Mouse (Mus musculus) embryonic facial prominence, embryonic 15.5 days (tissue): ENCODE results near the gene Hoxa5. TPM values are rescaled to one million over a fixed set of nuclear protein-coding genes. Genes with fewer than 3 reads are reported as not detected.

Experiments used
- ATAC-seq: fragments of 200-750 bp; cut with Nextera tagmentation; 2 replicates; pipeline ENCODE4 v1.8.0; 2017; ENCODE audit warnings: low read depth, moderate TSS enrichment; ENCODE audit not compliant: insufficient number of reproducible peaks, low FRiP score, low TSS enrichment
- H3K27ac ChIP-seq: fragments of 300-500 bp; sonication (generic); replicated peaks from 2 replicates; pipeline ENCODE4 v1.5.1; 2015; ENCODE audit warnings: mild to moderate bottlenecking, inconsistent platforms
- H3K27me3 ChIP-seq: fragments of 300-500 bp; sonication (generic); 2 replicates; pipeline ENCODE4 v1.6.1; 2015; ENCODE audit warnings: inconsistent platforms
- H3K36me3 ChIP-seq: fragments of 300-500 bp; sonication (generic); 2 replicates; pipeline ENCODE4 v1.6.1; 2015; ENCODE audit warnings: mild to moderate bottlenecking, inconsistent platforms
- H3K4me1 ChIP-seq: fragments of 300-500 bp; sonication (generic); 2 replicates; pipeline ENCODE4 v1.6.1; 2015; ENCODE audit warnings: inconsistent platforms
- H3K4me2 ChIP-seq: fragments of 300-500 bp; sonication (generic); replicated peaks from 2 replicates; pipeline ENCODE4 v1.6.1; 2015; ENCODE audit warnings: mild to moderate bottlenecking, inconsistent platforms
- H3K4me3 ChIP-seq: fragments of 300-500 bp; sonication (generic); replicated peaks from 2 replicates; pipeline ENCODE4 v1.5.1; 2015; ENCODE audit warnings: mild to moderate bottlenecking, inconsistent platforms
- H3K9ac ChIP-seq: fragments of 300-500 bp; sonication (generic); 2 replicates; pipeline ENCODE4 v1.6.1; 2015; ENCODE audit warnings: inconsistent platforms
- H3K9me3 ChIP-seq: fragments of 300-500 bp; sonication (generic); replicated peaks from 2 replicates; pipeline ENCODE4 v1.6.1; 2016; ENCODE audit warnings: inconsistent platforms
- WGBS: fragments of 180-500 bp; shearing (Covaris S2); methylation state at CpG from one replicate; pipeline ENCODE4 v1.1.7; 2015; 5-methylcytosine and 5-hydroxymethylcytosine counted together
- polyA plus RNA-seq: library from polyadenylated mRNA; unstranded; fragments of >200 nt; fragmentation: Nextera tagmentation; extraction: Ambion mirVana; gene quantifications from 2 replicates; pipeline ENCODE4 v1.2.1, GENCODE M21; 2015

Hoxa5 gene
- polyA plus RNA-seq: 0.17 and 0.39 TPM in 2 replicates

- Histone ChIP-seq H3K4me1 (peaks cover 24% of the 10 kb centered on the region), H3K27ac (no peak within 1 kb of the TSS), H3K27me3 (peaks cover 99% of the 10 kb centered on the region), H3K36me3 (no peaks in the 10 kb centered on the region), H3K9ac (no peak within 1 kb of the TSS), H3K4me3 (peak within 1 kb of the TSS; percentile 32), H3K4me2 (peak within 1 kb of the TSS; percentile 45), H3K9me3 (no peaks in the 10 kb centered on the region)
- WGBS: under 1% methylated on average over 65 of the region's 65 CpGs
- ATAC-seq: no peak
These were observed at the start of gene Hoxa5 for GRCm38 (mm10) chr6:52204050-52204752. TSS of gene Hoxa5 (minus strand) at chr6:52204587.

- H3K4me1 ChIP-seq: peaks cover 5% of the 10 kb centered on the region; the same call in 1 of the 2 replicates
- ATAC-seq: no peak
- no peak overlapping the region for H3K9ac ChIP-seq
- no peaks in the 10 kb centered on the region for H3K9me3 ChIP-seq
- 1% methylated on average over 59 of the region's 59 CpGs for WGBS
- H3K27ac ChIP-seq: no peak overlapping the region
- peak overlapping the region; percentile 16 for H3K4me3 ChIP-seq
- H3K27me3 ChIP-seq: peaks cover 89% of the 10 kb centered on the region
- no peaks in the 10 kb centered on the region for H3K36me3 ChIP-seq
- H3K4me2 ChIP-seq: no peak overlapping the region
These were observed 49.4 kb upstream of the Hoxa5 start for GRCm38 (mm10) chr6:52253511-52254500.

GRCm38 (mm10) chr6:52252775-52253376 is 48.5 kb upstream of the Hoxa5 start:
- Histone ChIP-seq H3K9me3 (no peaks in the 10 kb centered on the region), H3K4me1 (peaks cover 5% of the 10 kb centered on the region; the same call in 1 of the 2 replicates), H3K9ac (no peak overlapping the region), H3K27me3 (peaks cover 90% of the 10 kb centered on the region), H3K36me3 (no peaks in the 10 kb centered on the region), H3K4me3 (0 out of 2 replicates have a peak overlapping the region, but pooled peaks have one; percentile 16), H3K27ac (no peak overlapping the region), H3K4me2 (no peak overlapping the region)
- under 1% methylated on average over 35 of the region's 35 CpGs for WGBS
- ATAC-seq: no peak

GRCm38 (mm10) chr6:52252016-52252774 is 47.8 kb upstream of the Hoxa5 start:
- Histone ChIP-seq H3K4me2 (no peak overlapping the region), H3K4me3 (no peak overlapping the region), H3K27ac (no peak overlapping the region), H3K36me3 (no peaks in the 10 kb centered on the region), H3K9me3 (no peaks in the 10 kb centered on the region), H3K27me3 (peaks cover 90% of the 10 kb centered on the region), H3K9ac (no peak overlapping the region), H3K4me1 (peaks cover 5% of the 10 kb centered on the region; the same call in 1 of the 2 replicates)
- ATAC-seq: no peak
- 2% methylated on average over 24 of the region's 24 CpGs for WGBS

GRCm38 (mm10) chr6:52251177-52251879 is 46.9 kb upstream of the Hoxa5 start:
- Histone ChIP-seq H3K27ac (no peak overlapping the region), H3K27me3 (peaks cover 91% of the 10 kb centered on the region), H3K4me2 (no peak overlapping the region)

GRCm38 (mm10) chr6:52249826-52250225 is 45.4 kb upstream of the Hoxa5 start:
- Histone ChIP-seq H3K4me3 (no peak overlapping the region), H3K4me2 (no peak overlapping the region), H3K27ac (no peak overlapping the region), H3K9me3 (no peaks in the 10 kb centered on the region), H3K9ac (no peak overlapping the region), H3K27me3 (peaks cover 93% of the 10 kb centered on the region), H3K36me3 (no peaks in the 10 kb centered on the region), H3K4me1 (peaks cover 10% of the 10 kb centered on the region; the same call in 1 of the 2 replicates)
- 1% methylated on average over 4 of the region's 4 CpGs for WGBS
- ATAC-seq: no peak

More at GRCm38 (mm10) chr6:52251177-52251879, 46.9 kb upstream of the Hoxa5 start:
- Histone ChIP-seq H3K9me3 (no peaks in the 10 kb centered on the region), H3K36me3 (no peaks in the 10 kb centered on the region), H3K9ac (no peak overlapping the region), H3K4me3 (no peak overlapping the region), H3K4me1 (peaks cover 5% of the 10 kb centered on the region; the same call in 1 of the 2 replicates)
- WGBS: 9% methylated on average over 7 of the region's 7 CpGs
- no peak for ATAC-seq

GRCm38 (mm10) chr6:52249415-52249738 is 45.0 kb upstream of the Hoxa5 start:
- no peak overlapping the region for H3K4me2 ChIP-seq
- H3K4me3 ChIP-seq: no peak overlapping the region
- no peak overlapping the region for H3K27ac ChIP-seq
- peaks cover 97% of the 10 kb centered on the region for H3K27me3 ChIP-seq
- no peaks in the 10 kb centered on the region for H3K36me3 ChIP-seq
- no peak overlapping the region for H3K9ac ChIP-seq
- no peak for ATAC-seq
- H3K4me1 ChIP-seq: peaks cover 11% of the 10 kb centered on the region; the same call in 1 of the 2 replicates
- H3K9me3 ChIP-seq: no peaks in the 10 kb centered on the region
- under 1% methylated on average over 16 of the region's 16 CpGs for WGBS

- H3K4me3 ChIP-seq: no peak overlapping the region
- H3K27ac ChIP-seq: no peak overlapping the region
- 2% methylated on average over 27 of the region's 27 CpGs for WGBS
- H3K9ac ChIP-seq: no peak overlapping the region
- H3K4me2 ChIP-seq: no peak overlapping the region
- no peaks in the 10 kb centered on the region for H3K9me3 ChIP-seq
- ATAC-seq: no peak
- peaks cover 11% of the 10 kb centered on the region; the same call in 1 of the 2 replicates for H3K4me1 ChIP-seq
- no peaks in the 10 kb centered on the region for H3K36me3 ChIP-seq
- H3K27me3 ChIP-seq: peaks cover 97% of the 10 kb centered on the region
These were observed 44.4 kb upstream of the Hoxa5 start for GRCm38 (mm10) chr6:52248638-52249414.

- peaks cover 97% of the 10 kb centered on the region for H3K27me3 ChIP-seq
These were observed 43.6 kb upstream of the Hoxa5 start for GRCm38 (mm10) chr6:52247766-52248637.

More at GRCm38 (mm10) chr6:52247766-52248637, 43.6 kb upstream of the Hoxa5 start:
- Histone ChIP-seq H3K4me1 (peaks cover 6% of the 10 kb centered on the region; the same call in 1 of the 2 replicates), H3K9me3 (no peaks in the 10 kb centered on the region), H3K4me3 (no peak overlapping the region), H3K4me2 (no peak overlapping the region), H3K27ac (no peak overlapping the region), H3K36me3 (no peaks in the 10 kb centered on the region), H3K9ac (no peak overlapping the region)
- no peak for ATAC-seq
- WGBS: 1% methylated on average over 23 of the region's 23 CpGs
